ENCODE assay signal across 26 mouse cellular contexts in genomic region chr6:56779636-56780035, GRCm38 (mm10). TPM values are rescaled to one million over a fixed set of nuclear protein-coding genes. Genes with fewer than 3 reads are reported as not detected.
"Had no signal": no experiment of that assay in that cellular context is flagged by ENCODE, and none has a peak within 500 bp of the region (broad histone marks: within the 10 kb centered on the region; RNA-seq: fewer than 3 reads in every experiment).

No protein-coding gene starts in this region.

- H3K9me3 ChIP-seq: heart, embryonic 10.5 days; heart, embryonic 12.5 days; hindbrain, embryonic 10.5 days; hindbrain, embryonic 12.5 days; intestine, embryonic 15.5 days; limb, embryonic 10.5 days; limb, embryonic 12.5 days; liver, embryonic 13.5 days had no signal

- H3K27me3 ChIP-seq: heart, embryonic 12.5 days; hindbrain, embryonic 12.5 days; intestine, embryonic 15.5 days; limb, embryonic 12.5 days; liver, embryonic 13.5 days had no signal

- H3K4me3 ChIP-seq: gastrocnemius, adult 2 months; heart, adult 2 months; heart, embryonic 10.5 days; heart, embryonic 12.5 days; hindbrain, embryonic 10.5 days; hindbrain, embryonic 12.5 days; intestine, embryonic 15.5 days; layer of hippocampus, adult 2 months; left cerebral cortex, adult 2 months; limb, embryonic 10.5 days; limb, embryonic 12.5 days; liver, embryonic 13.5 days had no signal

- H3K9ac ChIP-seq: heart, embryonic 12.5 days; hindbrain, embryonic 12.5 days; hindbrain, embryonic 14.5 days; intestine, embryonic 15.5 days; limb, embryonic 12.5 days; liver, embryonic 13.5 days had no signal

- H3K4me1 ChIP-seq: heart, embryonic 10.5 days; hindbrain, embryonic 10.5 days; hindbrain, embryonic 12.5 days; limb, embryonic 10.5 days; limb, embryonic 12.5 days had no signal

- DNase-seq: gastrocnemius, adult 2 months; gastrocnemius, postnatal 10 days; gastrocnemius, postnatal 25 days; heart, adult 2 months; heart, postnatal 10 days; heart, postnatal 4 days; kidney, adult 18-20 months; kidney, adult 8-10 months; kidney, postnatal 10 days; kidney, postnatal 25 days; kidney, postnatal 4 days; liver; liver, embryonic 13.5 days had no signal

- H3K27ac ChIP-seq: gastrocnemius, adult 2 months; heart, adult 2 months; heart, embryonic 10.5 days; hindbrain, embryonic 10.5 days; hindbrain, embryonic 12.5 days; hindbrain, embryonic 14.5 days; intestine, embryonic 15.5 days; layer of hippocampus, adult 2 months; left cerebral cortex, adult 2 months; limb, embryonic 10.5 days; limb, embryonic 12.5 days; liver, embryonic 13.5 days had no signal

- ATAC-seq: hindbrain, embryonic 16.5 days; inflammation-experienced regulatory T-cells, adult 6 months; intestine, embryonic 15.5 days; intestine, postnatal 0 days had no signal

RNA-seq across cellular contexts. Expression of gene Fkbp9, which starts 52.2 kb away (rescaled TPM):
- polyA plus RNA-seq: inflammation-experienced regulatory T-cells, adult 6 months had no signal
